ENCODE assay signal across 8 mouse cellular contexts in genomic region chr5:22550033-22550551, GRCm38 (mm10). TPM values are rescaled to one million over a fixed set of nuclear protein-coding genes. Genes with fewer than 3 reads are reported as not detected.
DNase-seq lines count a peak whose midpoint lies in the region; ATAC-seq lines count a peak whose summit lies in the region.

Gene Orc5, minus strand, starts transcription at chr5:22550429.

- peak within 1 kb of the TSS; percentile 92 for H3K4me2 ChIP-seq in hindbrain, embryonic 16.5 days (ENCODE audit: low read length)

- H3K27ac ChIP-seq in hindbrain, embryonic 16.5 days (ENCODE audit: low read depth, low read length), result peak within 1 kb of the TSS; percentile 91
- peak within 1 kb of the TSS; percentile 92 for H3K27ac ChIP-seq in macrophage

- no peaks in the 10 kb centered on the region for H3K27me3 ChIP-seq in hindbrain, embryonic 16.5 days (replicated peaks; ENCODE audit: control insufficient read depth, insufficient read depth, low read length)

- H3K9ac ChIP-seq in hindbrain, embryonic 16.5 days (ENCODE audit: low read depth, low read length), result peak within 1 kb of the TSS; percentile 89

- H3K4me3 ChIP-seq in hindbrain, embryonic 16.5 days (ENCODE audit: low read length), result peak within 1 kb of the TSS; percentile 80
- peak within 1 kb of the TSS; percentile 89 for H3K4me3 ChIP-seq in macrophage (ENCODE audit: inconsistent target)

- H3K79me2 ChIP-seq in macrophage (ENCODE audit: inconsistent target), result peaks cover 13% of the 10 kb centered on the region

- under 1% methylated on average over 31 of the region's 31 CpGs for WGBS in hindbrain, embryonic 16.5 days
- WGBS in macrophage (ENCODE audit: missing documents), result 1% methylated on average over 29 of the region's 31 CpGs

- peak; percentile 100 for ATAC-seq in hindbrain, embryonic 16.5 days

- DNase-seq in T-cell, adult 2 months (ENCODE audit: low spot score), result peak; percentile 89
- peak; percentile 93 to 95 for DNase-seq in cerebellum, postnatal 36 days
- peak; percentile 91 to 94 for DNase-seq in frontal cortex, postnatal 36 days (ENCODE audit: low spot score in 2 of 2)
- peak; percentile 92 to 93 for DNase-seq in left cerebral cortex, adult 18-20 months (ENCODE audit: low spot score in 2 of 2)
- DNase-seq in right cerebral cortex, adult 18-20 months, result peak; percentile 95
- peak; percentile 64 for DNase-seq in urinary bladder, postnatal 10 days (ENCODE audit: low spot score)

- peaks cover 13% of the 10 kb centered on the region for H3K36me3 ChIP-seq in hindbrain, embryonic 16.5 days (ENCODE audit: control insufficient read depth, insufficient read depth, low read length)
- H3K36me3 ChIP-seq in macrophage (ENCODE audit: inconsistent target), result peaks cover 18% of the 10 kb centered on the region

- H3K4me1 ChIP-seq in hindbrain, embryonic 16.5 days (ENCODE audit: control insufficient read depth, insufficient read depth, low read depth, low read length), result peaks cover 10% of the 10 kb centered on the region

- no peaks in the 10 kb centered on the region for H3K9me3 ChIP-seq in hindbrain, embryonic 16.5 days (ENCODE audit: control insufficient read depth, low read length)

RNA-seq across cellular contexts. Expression of gene Orc5, which starts in this region (rescaled TPM):
- 36.7 and 37.8 TPM in 2 replicates for polyA plus RNA-seq in hindbrain, embryonic 16.5 days (2015; fragmentation: Nextera tagmentation; extraction: Ambion mirVana)
- total RNA-seq in left cerebral cortex, adult 18-20 months (2021), result 10 to 100 TPM; 18.8 to 21.9 TPM
- 10 to 100 TPM in 18 of 26 experiments, 1 to 10 TPM in 8; 2.6 to 42.7 (median 25.1) TPM for total RNA-seq in macrophage (2018; cell fraction: chromatin; rRNA removed)
- total RNA-seq in macrophage (2018; cell fraction: cytosol; rRNA removed), result 10 to 100 TPM in 24 of 26 experiments, 1 to 10 TPM in 2; 7.3 to 21.9 (median 17.7) TPM
- total RNA-seq in macrophage (2018; cell fraction: nucleus; rRNA removed), result 10 to 100 TPM in 19 of 26 experiments, 1 to 10 TPM in 7; 3.7 to 39.3 (median 19.0) TPM
- 17.8 to 23.6 TPM (median 23.4 TPM) in 3 replicates for polyA plus RNA-seq in macrophage (2018)

Comparison
In these comparisons a context has a peak if more than half of its experiments do, and no peak if none do; other contexts are left out.
1. Peak in every context shown above with its lines: DNase-seq, ATAC-seq, H3K4me3 ChIP-seq and H3K27ac ChIP-seq.